Mouse (Mus musculus): ENCODE results near the gene Cdc73. TPM values are rescaled to one million over a fixed set of nuclear protein-coding genes. Genes with fewer than 3 reads are reported as not detected.
A peak's percentile ranks its signal among the peaks of the same experiment; 100 is the strongest.
"Not testable (repeated sequence)": the region's sequence is repeated elsewhere in the genome, so short reads cannot be mapped to it uniquely, and the experiment has no call there.

Cdc73 gene
- polyA plus RNA-seq, 1 experiment from 2014 or later: 38.1 TPM

DNA sequence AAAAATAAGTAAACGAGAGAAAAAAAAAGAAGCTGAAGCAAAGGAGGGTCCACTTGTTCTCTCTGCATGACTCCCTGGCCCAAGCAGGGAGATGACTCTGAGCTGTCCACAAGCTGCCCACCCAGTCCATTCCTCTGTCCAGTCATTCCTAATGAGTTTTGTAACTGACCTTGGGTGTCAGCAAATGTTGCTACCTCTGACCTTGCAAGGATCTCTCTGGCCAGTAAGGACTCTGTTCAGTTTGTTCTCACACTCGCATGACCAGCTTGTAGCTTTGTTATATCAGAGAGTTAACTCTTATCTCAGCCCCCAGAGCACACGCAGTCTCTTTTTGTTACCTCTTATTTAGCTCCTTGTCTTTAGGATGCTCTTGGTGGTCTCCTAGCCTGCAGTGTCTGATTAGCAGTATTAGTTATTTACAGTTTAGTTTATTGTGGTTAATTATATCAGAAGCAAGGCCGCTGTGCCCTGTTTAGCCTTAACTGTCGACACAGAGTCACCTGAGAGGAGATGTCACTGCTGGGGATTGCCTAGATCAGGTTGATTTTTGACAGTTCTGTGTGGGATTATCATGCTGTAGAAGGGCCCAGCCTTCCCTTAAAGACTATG lies 21.9 kb upstream of the Cdc73 start:
- 84% methylated on average over 5 of the region's 5 CpGs for WGBS
- Histone ChIP-seq H3K4me2 (replicated peaks) (no peak overlapping the region), H3K9me3 (no peaks in the 10 kb centered on the region), H3K4me3 (no peak overlapping the region), H3K27ac (no peak overlapping the region), H3K36me3 (no peaks in the 10 kb centered on the region), H3K9ac (no peak overlapping the region), H3K4me1 (no peaks in the 10 kb centered on the region), H3K27me3 (no peaks in the 10 kb centered on the region)
- ATAC-seq (ENCODE audit: insufficient number of reproducible peaks, insufficient read depth, low FRiP score, low TSS enrichment): no peak

GRCm38 (mm10) chr1:143716038-143716437 lies 13.3 kb upstream of the Cdc73 start, which contains the start of gene Glrx2:
Gene Glrx2, plus strand, starts transcription at chr1:143716338.
- not testable (repeated sequence) for H3K36me3 ChIP-seq; H3K27ac ChIP-seq; H3K4me1 ChIP-seq; H3K4me3 ChIP-seq; H3K9me3 ChIP-seq; H3K27me3 ChIP-seq; ATAC-seq (ENCODE audit: insufficient number of reproducible peaks, insufficient read depth, low FRiP score, low TSS enrichment); H3K9ac ChIP-seq; H3K4me2 ChIP-seq (replicated peaks)
- WGBS: no CpG with 5 or more reads among the region's 2 CpGs

GRCm38 (mm10) chr1:143710627-143710976 lies 7.9 kb upstream of the Cdc73 start:
- H3K4me2 ChIP-seq (replicated peaks): no peak overlapping the region
- ATAC-seq (ENCODE audit: insufficient number of reproducible peaks, insufficient read depth, low FRiP score, low TSS enrichment): no peak
- no peaks in the 10 kb centered on the region for H3K27me3 ChIP-seq
- no peak overlapping the region for H3K27ac ChIP-seq
- 0 out of 2 replicates have a peak, but pooled peaks cover 5% of the 10 kb centered on the region for H3K4me1 ChIP-seq
- H3K36me3 ChIP-seq: no peaks in the 10 kb centered on the region
- no peak overlapping the region for H3K9ac ChIP-seq
- 74% methylated on average over 5 of the region's 5 CpGs for WGBS
- no peak overlapping the region for H3K4me3 ChIP-seq
- H3K9me3 ChIP-seq: no peaks in the 10 kb centered on the region

- Histone ChIP-seq H3K9me3 (no peaks in the 10 kb centered on the region), H3K36me3 (no peaks in the 10 kb centered on the region), H3K27me3 (no peaks in the 10 kb centered on the region), H3K9ac (no peak overlapping the region), H3K27ac (no peak overlapping the region), H3K4me1 (0 out of 2 replicates have a peak, but pooled peaks cover 5% of the 10 kb centered on the region), H3K4me3 (no peak overlapping the region), H3K4me2 (replicated peaks) (no peak overlapping the region)
- ATAC-seq (ENCODE audit: insufficient number of reproducible peaks, insufficient read depth, low FRiP score, low TSS enrichment): peak; percentile 72; the same call in 1 of the 2 replicates
- WGBS: 54% methylated on average over 7 of the region's 7 CpGs
These were observed 7.4 kb upstream of the Cdc73 start for GRCm38 (mm10) chr1:143709966-143710626.

GRCm38 (mm10) chr1:143708361-143708760 lies 5.7 kb upstream of the Cdc73 start:
- H3K9me3 ChIP-seq: no peaks in the 10 kb centered on the region
- H3K27ac ChIP-seq: no peak overlapping the region
- no peak overlapping the region for H3K4me3 ChIP-seq
- 81% methylated on average over 6 of the region's 6 CpGs for whole genome bisulfite sequencing
- H3K4me1 ChIP-seq: 0 out of 2 replicates have a peak, but pooled peaks cover 5% of the 10 kb centered on the region
- H3K9ac ChIP-seq: no peak overlapping the region
- no peaks in the 10 kb centered on the region for H3K36me3 ChIP-seq
- ATAC-seq (ENCODE audit: insufficient number of reproducible peaks, insufficient read depth, low FRiP score, low TSS enrichment): no peak
- no peak overlapping the region for H3K4me2 ChIP-seq (replicated peaks)
- H3K27me3 ChIP-seq: no peaks in the 10 kb centered on the region

GRCm38 (mm10) chr1:143707006-143707405 lies 4.3 kb upstream of the Cdc73 start:
- H3K9ac ChIP-seq: no peak overlapping the region
- no peak for ATAC-seq (ENCODE audit: insufficient number of reproducible peaks, insufficient read depth, low FRiP score, low TSS enrichment)
- 70% methylated on average over 4 of the region's 4 CpGs for WGBS

DNA sequence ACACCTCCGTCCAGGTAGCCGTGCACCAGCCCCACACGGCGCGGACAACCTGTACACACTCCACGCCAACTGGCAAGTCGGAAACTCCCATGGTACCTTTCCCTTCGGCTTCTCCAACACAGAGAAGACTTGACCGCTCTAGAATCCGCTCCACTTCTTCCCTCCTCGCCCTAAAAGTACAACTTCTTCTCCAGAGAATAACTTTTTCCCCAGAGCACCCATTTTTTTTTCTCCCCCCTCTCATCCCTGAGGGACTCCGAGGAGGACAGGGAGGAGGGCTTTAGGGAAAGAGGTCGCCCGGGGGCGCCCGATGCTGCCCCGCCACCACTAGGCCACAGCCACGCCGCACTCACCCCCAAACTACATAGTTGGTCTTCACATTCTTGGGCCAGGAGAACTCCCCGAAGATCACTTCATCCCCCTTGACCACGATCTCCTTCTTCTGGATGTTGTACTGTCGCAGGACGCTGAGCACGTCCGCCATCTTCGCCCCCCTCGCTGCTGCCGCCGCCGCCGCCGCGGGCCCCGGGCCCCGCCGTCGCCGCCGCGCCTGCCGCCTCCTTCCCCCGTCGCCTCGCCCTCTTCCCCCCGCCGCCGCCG lies 452 bp downstream of the Cdc73 start:
- Histone ChIP-seq H3K9ac (peak overlapping the region; percentile 91), H3K27ac (peak overlapping the region; percentile 89), H3K36me3 (no peaks in the 10 kb centered on the region), H3K4me1 (peaks cover 7% of the 10 kb centered on the region; the same call in 1 of the 2 replicates), H3K4me2 (replicated peaks) (peak overlapping the region; percentile 73), H3K4me3 (peak overlapping the region; percentile 77), H3K9me3 (no peaks in the 10 kb centered on the region), H3K27me3 (no peaks in the 10 kb centered on the region)
- ATAC-seq (ENCODE audit: insufficient number of reproducible peaks, insufficient read depth, low FRiP score, low TSS enrichment): peak; percentile 81
- 2% methylated on average over 47 of the region's 48 CpGs for WGBS

More at GRCm38 (mm10) chr1:143707006-143707405, 4.3 kb upstream of the Cdc73 start:
- Histone ChIP-seq H3K27ac (no peak overlapping the region), H3K4me1 (0 out of 2 replicates have a peak, but pooled peaks cover 5% of the 10 kb centered on the region), H3K9me3 (no peaks in the 10 kb centered on the region), H3K27me3 (no peaks in the 10 kb centered on the region), H3K36me3 (no peaks in the 10 kb centered on the region), H3K4me3 (no peak overlapping the region), H3K4me2 (replicated peaks) (no peak overlapping the region)

DNA sequence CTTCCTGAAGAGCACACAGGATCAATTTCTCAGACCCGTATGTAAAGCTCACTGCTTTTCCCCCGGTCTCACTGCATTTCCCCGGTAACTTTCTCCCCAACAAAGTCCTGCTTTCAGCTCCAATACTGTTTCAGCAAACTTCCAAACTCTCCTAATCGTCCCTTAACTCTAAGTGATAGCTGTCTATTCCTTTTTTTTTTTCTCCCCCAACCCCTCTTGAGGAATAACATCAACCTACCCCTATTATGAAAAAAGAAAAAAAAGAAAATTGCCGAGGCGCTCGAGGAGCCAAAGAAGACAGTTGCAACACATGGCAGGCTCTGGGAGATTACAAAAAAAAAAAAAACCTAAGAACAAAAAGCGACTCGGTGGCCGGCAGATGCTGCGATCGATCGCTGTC lies 957 bp downstream of the Cdc73 start:
- WGBS: 1% methylated on average over 13 of the region's 13 CpGs
- H3K27ac ChIP-seq: peak overlapping the region; percentile 89; the same call in 1 of the 2 replicates
- no peak for ATAC-seq (ENCODE audit: insufficient number of reproducible peaks, insufficient read depth, low FRiP score, low TSS enrichment)

GRCm38 (mm10) chr1:143684849-143685248 lies 17.8 kb downstream of the Cdc73 start:
- Histone ChIP-seq H3K9ac (no peak overlapping the region), H3K4me2 (replicated peaks) (no peak overlapping the region), H3K36me3 (peaks cover 45% of the 10 kb centered on the region), H3K4me1 (no peaks in the 10 kb centered on the region), H3K27me3 (no peaks in the 10 kb centered on the region), H3K27ac (no peak overlapping the region), H3K4me3 (no peak overlapping the region), H3K9me3 (no peaks in the 10 kb centered on the region)
- 85% methylated on average over 3 of the region's 3 CpGs for WGBS
- ATAC-seq (ENCODE audit: insufficient number of reproducible peaks, insufficient read depth, low FRiP score, low TSS enrichment): no peak

More for the DNA sequence above, 957 bp downstream of the Cdc73 start:
- peak overlapping the region; percentile 91 for H3K9ac ChIP-seq
- peak overlapping the region; percentile 73 for H3K4me2 ChIP-seq (replicated peaks)
- no peaks in the 10 kb centered on the region for H3K9me3 ChIP-seq
- peak overlapping the region; percentile 77 for H3K4me3 ChIP-seq
- H3K27me3 ChIP-seq: no peaks in the 10 kb centered on the region
- H3K4me1 ChIP-seq: peaks cover 7% of the 10 kb centered on the region; the same call in 1 of the 2 replicates
- H3K36me3 ChIP-seq: peaks cover 4% of the 10 kb centered on the region; the same call in 1 of the 2 replicates

GRCm38 (mm10) chr1:143681108-143681507 lies 21.6 kb downstream of the Cdc73 start:
- 97% methylated on average over 5 of the region's 5 CpGs for WGBS
- Histone ChIP-seq H3K4me3 (no peak overlapping the region), H3K9me3 (no peaks in the 10 kb centered on the region), H3K4me1 (no peaks in the 10 kb centered on the region), H3K9ac (no peak overlapping the region), H3K27ac (no peak overlapping the region), H3K27me3 (no peaks in the 10 kb centered on the region), H3K4me2 (replicated peaks) (no peak overlapping the region), H3K36me3 (peaks cover 38% of the 10 kb centered on the region)
- no peak for ATAC-seq (ENCODE audit: insufficient number of reproducible peaks, insufficient read depth, low FRiP score, low TSS enrichment)

GRCm38 (mm10) chr1:143675734-143676361 lies 26.8 kb downstream of the Cdc73 start:
- ATAC-seq (ENCODE audit: insufficient number of reproducible peaks, insufficient read depth, low FRiP score, low TSS enrichment): no peak
- no peak overlapping the region for H3K4me2 ChIP-seq (replicated peaks)
- H3K27ac ChIP-seq: no peak overlapping the region
- 90% methylated on average over 4 of the region's 4 CpGs for WGBS
- no peak overlapping the region for H3K9ac ChIP-seq
- H3K4me3 ChIP-seq: no peak overlapping the region
- peaks cover 23% of the 10 kb centered on the region for H3K36me3 ChIP-seq
- no peaks in the 10 kb centered on the region for H3K9me3 ChIP-seq
- no peaks in the 10 kb centered on the region for H3K4me1 ChIP-seq
- no peaks in the 10 kb centered on the region for H3K27me3 ChIP-seq
